Comparison of ENCODE assay signal across 27 mouse cellular contexts in genomic region chr1:86293091-86293490, GRCm38 (mm10). TPM values are rescaled to one million over a fixed set of nuclear protein-coding genes. Genes with fewer than 3 reads are reported as not detected.
DNase-seq lines count a peak whose midpoint lies in the region; TF ChIP-seq lines count a peak whose summit lies in the region.
"Had no signal": no experiment of that assay in that cellular context is flagged by ENCODE, and none has a peak within 500 bp of the region (broad histone marks: within the 10 kb centered on the region; RNA-seq: fewer than 3 reads in every experiment).

No protein-coding gene starts in this region.

- no peak overlapping the region for H3ac ChIP-seq in C2C12 (ENCODE audit: control insufficient read depth, insufficient read length, low read depth)
- H3ac ChIP-seq in myocyte (ENCODE audit: control insufficient read depth, insufficient read length) = no peak overlapping the region

- H3K4me3 ChIP-seq in C2C12 (ENCODE audit: insufficient read depth, poor library complexity, severe bottlenecking) = no peak overlapping the region
- H3K4me3 ChIP-seq in myocyte = no peak overlapping the region
- H3K4me3 ChIP-seq: embryonic facial prominence, embryonic 10.5 days; embryonic facial prominence, embryonic 13.5 days; erythroblast, embryonic 14.5 days; heart, adult 2 months; heart, embryonic 10.5 days; heart, embryonic 13.5 days; hindbrain, embryonic 12.5 days; hindbrain, embryonic 15.5 days had no signal

- no peak overlapping the region for H3K4me2 ChIP-seq in myocyte (ENCODE audit: low read depth)
- H3K4me2 ChIP-seq: embryonic facial prominence, embryonic 13.5 days; heart, embryonic 13.5 days; hindbrain, embryonic 12.5 days; hindbrain, embryonic 15.5 days had no signal

- H3K79me2 ChIP-seq in C2C12 (ENCODE audit: control insufficient read depth, insufficient read depth) (no peaks in the 10 kb centered on the region), myocyte (ENCODE audit: control insufficient read depth, insufficient read depth) (no peaks in the 10 kb centered on the region)

- peak; percentile 91 for DNase-seq in fat pad, adult 2 months (ENCODE audit: extremely low read depth, low read depth, low spot score)
- DNase-seq in left cerebral cortex, adult 9 months (ENCODE audit: low spot score in 2 of 2) = no peak
- DNase-seq in lung, postnatal 10 days = no peak
- DNase-seq in heart, postnatal 14 days = no peak
- DNase-seq: adrenal gland, adult 8-10 months; adrenal gland, postnatal 25 days; B cell, adult 2 months; cerebellum, adult 11-12 months; cerebellum, adult 8-10 months; cerebellum, postnatal 10 days; cerebellum, postnatal 36 days; embryo, embryonic 11 days; forebrain, postnatal 0 days; gastrocnemius, postnatal 25 days; heart, adult 2 months had no signal

- no peaks in the 10 kb centered on the region for H3K27me3 ChIP-seq in C2C12 (ENCODE audit: control insufficient read depth, insufficient read depth, insufficient read length)
- no peaks in the 10 kb centered on the region for H3K27me3 ChIP-seq in myocyte (ENCODE audit: control insufficient read depth, insufficient read depth, insufficient read length)
- H3K27me3 ChIP-seq: embryonic facial prominence, embryonic 13.5 days; heart, embryonic 13.5 days; hindbrain, embryonic 15.5 days had no signal

- no peaks in the 10 kb centered on the region for H3K79me3 ChIP-seq in C2C12 (ENCODE audit: low read depth)

- no peak for TF ChIP-seq POLR2A in myocyte (IDR thresholded peaks at IDR 0.05; ENCODE audit: insufficient read length, low read depth)

- intact Hi-C loops in heart, postnatal 14 days (cut with DNase I) = no loop called here

- H3K36me3 ChIP-seq in C2C12 (ENCODE audit: control insufficient read depth, insufficient read depth) (no peaks in the 10 kb centered on the region), myocyte (ENCODE audit: control insufficient read depth, insufficient read depth) (no peaks in the 10 kb centered on the region)
- H3K36me3 ChIP-seq: embryonic facial prominence, embryonic 10.5 days; embryonic facial prominence, embryonic 13.5 days; heart, embryonic 10.5 days; heart, embryonic 13.5 days; hindbrain, embryonic 12.5 days; hindbrain, embryonic 15.5 days had no signal

- no peak for TF ChIP-seq CTCF in C2C12 (IDR thresholded peaks at IDR 0.05; ENCODE audit: control insufficient read depth, insufficient read depth, insufficient read length)

TF ChIP-seq in C2C12, 6 proteins besides CTCF, POLR2A, EP300 and RAD21:
- peak; percentile 77 for TF ChIP-seq CEBPB (IDR thresholded peaks at IDR 0.05; ENCODE audit: low read depth)
- no peak for TF ChIP-seq MYOD1 (IDR thresholded peaks at IDR 0.05; ENCODE audit: control insufficient read depth, insufficient read length, low read depth)
- no peak for TF ChIP-seq FOSL1 (IDR thresholded peaks at IDR 0.05; ENCODE audit: insufficient read depth, low read length, poor library complexity, severe bottlenecking)

TF ChIP-seq in myocyte, 11 proteins besides CTCF, POLR2A, EP300 and RAD21:
- TF ChIP-seq SRF (IDR thresholded peaks at IDR 0.05; ENCODE audit: control insufficient read depth, insufficient read length, low read depth) (no peak), MYOD1 (IDR thresholded peaks at IDR 0.05; ENCODE audit: control insufficient read depth in 1 of 3, insufficient read length in 2 of 3, low read depth in 2 of 3) (no peak), CEBPB (IDR thresholded peaks at IDR 0.05; ENCODE audit: insufficient read depth, poor library complexity, severe bottlenecking) (peak; percentile 34; the same call in 1 of the 2 replicates), POLR2AphosphoS2 (IDR thresholded peaks at IDR 0.05; ENCODE audit: insufficient read length, low read depth) (no peak)
TF ChIP-seq in myocyte: peak in this region for 1.

RNA-seq across cellular contexts. Expression of gene B3gnt7, which starts 9.5 kb away (rescaled TPM):
- not detected for polyA plus RNA-seq in C2C12 (2012; fragmentation: generic; extraction: Trizol)
- polyA plus RNA-seq in myocyte (2012; fragmentation: generic; extraction: Trizol) = not detected
- under 1 TPM; 0.54 to 0.57 TPM for total RNA-seq in heart, postnatal 14 days (2021)
- total RNA-seq: gastrocnemius, adult 8-10 months; gastrocnemius, postnatal 25 days; MEL had no signal
- polyA plus RNA-seq: CD4-positive, CD25-positive, alpha-beta regulatory T cell, adult 4 months had no signal
